Mouse (Mus musculus) forebrain, embryonic 15.5 days (tissue): ENCODE results near the gene Ust. TPM values are rescaled to one million over a fixed set of nuclear protein-coding genes. Genes with fewer than 3 reads are reported as not detected.

ENCODE experiments used
- ATAC-seq: fragments of 200-750 bp; cut with Nextera tagmentation; replicated peaks from 2 replicates; pipeline ENCODE4 v1.8.0; 2017; ENCODE audit warnings: mild to moderate bottlenecking, moderate TSS enrichment, moderate library complexity
- H3K27ac ChIP-seq: fragments of 300-500 bp; sonication (generic); replicated peaks from 2 replicates; pipeline ENCODE4 v1.5.1; 2015; ENCODE audit warnings: mild to moderate bottlenecking, inconsistent platforms
- H3K27me3 ChIP-seq: fragments of 300-500 bp; sonication (generic); 2 replicates; pipeline ENCODE4 v1.6.1; 2015; ENCODE audit warnings: inconsistent platforms
- H3K36me3 ChIP-seq: fragments of 300-500 bp; sonication (generic); 2 replicates; pipeline ENCODE4 v1.6.1; 2015; ENCODE audit warnings: mild to moderate bottlenecking, inconsistent platforms
- H3K4me1 ChIP-seq: fragments of 300-500 bp; sonication (generic); 2 replicates; pipeline ENCODE4 v1.6.1; 2015; ENCODE audit warnings: inconsistent platforms
- H3K4me2 ChIP-seq: fragments of 300-500 bp; sonication (generic); replicated peaks from 2 replicates; pipeline ENCODE4 v1.6.1; 2015; ENCODE audit warnings: mild to moderate bottlenecking, inconsistent platforms
- H3K4me3 ChIP-seq: fragments of 300-500 bp; sonication (generic); 2 replicates; pipeline ENCODE4 v1.5.1; 2015; ENCODE audit warnings: mild to moderate bottlenecking, inconsistent platforms
- H3K9ac ChIP-seq: fragments of 300-500 bp; sonication (generic); replicated peaks from 2 replicates; pipeline ENCODE4 v1.6.1; 2015; ENCODE audit warnings: mild to moderate bottlenecking, inconsistent platforms
- H3K9me3 ChIP-seq: fragments of 300-500 bp; sonication (generic); 2 replicates; pipeline ENCODE4 v1.6.1; 2016; ENCODE audit warnings: inconsistent platforms
- WGBS: fragments of 180-500 bp; shearing (Covaris S2); methylation state at CpG from one replicate; pipeline ENCODE4 v1.1.7; 2015; ENCODE audit warnings: mixed read lengths; 5-methylcytosine and 5-hydroxymethylcytosine counted together
- polyA plus RNA-seq: library from polyadenylated mRNA; unstranded; fragments of >200 nt; fragmentation: Nextera tagmentation; extraction: Ambion mirVana; gene quantifications from 2 replicates; pipeline ENCODE4 v1.2.1, GENCODE M21; 2015

Ust gene
- polyA plus RNA-seq, 1 experiment from 2014 or later = 8.1 TPM

DNA sequence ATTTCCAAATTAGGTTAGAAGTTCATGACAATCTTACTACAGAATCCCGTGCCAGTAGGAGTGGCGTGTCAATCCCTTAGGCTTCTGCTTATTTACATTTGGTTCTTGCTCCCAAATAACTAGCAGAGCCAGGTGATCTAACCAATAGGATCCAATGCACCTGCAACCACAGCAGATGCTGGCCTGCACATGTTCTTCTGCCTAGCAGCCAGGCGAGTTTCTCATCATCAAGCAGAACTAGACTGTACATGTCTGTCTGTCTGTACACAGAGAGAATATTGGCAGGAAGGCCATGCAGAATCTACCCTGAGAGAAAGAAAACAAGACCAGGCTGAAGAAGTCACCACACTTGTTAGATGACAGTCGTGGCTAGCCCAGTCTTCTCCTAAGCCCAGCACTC, 113.5 kb downstream of the Ust start:
- no peak overlapping the region for H3K4me3 ChIP-seq
- 92% methylated on average over 4 of the region's 4 CpGs for WGBS
- no peaks in the 10 kb centered on the region for H3K27me3 ChIP-seq
- no peaks in the 10 kb centered on the region for H3K36me3 ChIP-seq
- no peaks in the 10 kb centered on the region for H3K9me3 ChIP-seq
- no peak overlapping the region for H3K27ac ChIP-seq
- no peaks in the 10 kb centered on the region for H3K4me1 ChIP-seq
- no peak for ATAC-seq
- no peak overlapping the region for H3K9ac ChIP-seq
- H3K4me2 ChIP-seq = no peak overlapping the region

DNA sequence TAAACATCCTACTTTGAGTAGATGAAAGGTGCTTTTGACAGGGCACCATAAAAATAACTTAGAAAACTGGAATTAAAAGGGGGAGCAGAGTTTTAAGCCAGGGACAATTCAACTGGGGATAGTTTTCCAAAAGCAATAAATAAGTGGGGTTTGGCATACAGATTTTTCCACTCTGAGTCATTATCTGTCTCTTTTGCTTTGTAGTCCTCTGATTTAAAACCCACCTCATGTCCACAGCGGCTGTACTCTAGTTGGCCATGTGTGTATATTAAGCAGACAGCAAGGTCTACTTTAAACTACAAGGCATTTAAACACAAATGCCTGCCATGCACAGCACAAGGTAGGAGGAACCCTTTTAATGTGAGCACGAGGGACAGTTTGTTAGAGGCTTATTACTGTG, 126.4 kb downstream of the Ust start:
- H3K9me3 ChIP-seq = no peaks in the 10 kb centered on the region
- no peak overlapping the region for H3K27ac ChIP-seq
- no peaks in the 10 kb centered on the region for H3K36me3 ChIP-seq
- no peak overlapping the region for H3K4me3 ChIP-seq
- WGBS = 85% methylated on average over 2 of the region's 2 CpGs
- H3K9ac ChIP-seq = no peak overlapping the region
- H3K27me3 ChIP-seq = no peaks in the 10 kb centered on the region
- no peaks in the 10 kb centered on the region for H3K4me1 ChIP-seq
- no peak overlapping the region for H3K4me2 ChIP-seq
- ATAC-seq = no peak

DNA sequence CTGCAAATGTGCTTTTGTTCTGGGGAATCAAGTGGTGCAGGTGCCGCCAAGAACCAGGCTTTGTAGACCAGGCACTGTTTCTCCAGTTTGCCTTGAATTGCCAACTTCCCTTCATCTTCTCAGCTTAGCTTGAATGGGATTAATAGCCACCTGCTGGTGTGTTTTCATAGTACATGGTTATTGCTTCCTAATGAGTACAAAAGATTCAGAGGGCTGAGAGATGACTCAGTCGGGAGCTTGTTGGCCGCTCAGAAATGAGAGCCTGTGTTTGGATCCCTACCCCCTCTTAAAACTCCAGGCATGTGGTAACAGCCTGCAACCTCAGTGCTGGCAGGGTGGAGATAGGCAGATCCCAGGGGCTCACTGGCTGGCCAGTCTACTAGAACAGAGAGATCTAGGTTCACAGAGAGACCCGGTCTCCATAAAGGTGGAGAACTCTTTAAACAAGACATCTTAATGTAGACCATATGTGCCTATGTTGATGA, 127.3 kb downstream of the Ust start:
- peak; percentile 86 for ATAC-seq

GRCm38 (mm10) chr10:8388239-8388638, 130.4 kb downstream of the Ust start:
- no peak for ATAC-seq
- no peak overlapping the region for H3K4me3 ChIP-seq
- no peaks in the 10 kb centered on the region for H3K9me3 ChIP-seq
- H3K27me3 ChIP-seq = no peaks in the 10 kb centered on the region
- H3K4me1 ChIP-seq = no peaks in the 10 kb centered on the region
- no peak overlapping the region for H3K27ac ChIP-seq
- H3K36me3 ChIP-seq = no peaks in the 10 kb centered on the region
- H3K4me2 ChIP-seq = no peak overlapping the region
- 73% methylated on average over 7 of the region's 7 CpGs for whole genome bisulfite sequencing
- H3K9ac ChIP-seq = no peak overlapping the region

More for the DNA sequence above, 127.3 kb downstream of the Ust start:
- H3K4me1 ChIP-seq = no peaks in the 10 kb centered on the region
- H3K4me2 ChIP-seq = no peak overlapping the region
- H3K27ac ChIP-seq = no peak overlapping the region
- H3K9me3 ChIP-seq = no peaks in the 10 kb centered on the region
- no peaks in the 10 kb centered on the region for H3K27me3 ChIP-seq
- H3K4me3 ChIP-seq = no peak overlapping the region
- WGBS = 11% methylated on average over 4 of the region's 4 CpGs
- H3K36me3 ChIP-seq = no peaks in the 10 kb centered on the region
- H3K9ac ChIP-seq = no peak overlapping the region

DNA sequence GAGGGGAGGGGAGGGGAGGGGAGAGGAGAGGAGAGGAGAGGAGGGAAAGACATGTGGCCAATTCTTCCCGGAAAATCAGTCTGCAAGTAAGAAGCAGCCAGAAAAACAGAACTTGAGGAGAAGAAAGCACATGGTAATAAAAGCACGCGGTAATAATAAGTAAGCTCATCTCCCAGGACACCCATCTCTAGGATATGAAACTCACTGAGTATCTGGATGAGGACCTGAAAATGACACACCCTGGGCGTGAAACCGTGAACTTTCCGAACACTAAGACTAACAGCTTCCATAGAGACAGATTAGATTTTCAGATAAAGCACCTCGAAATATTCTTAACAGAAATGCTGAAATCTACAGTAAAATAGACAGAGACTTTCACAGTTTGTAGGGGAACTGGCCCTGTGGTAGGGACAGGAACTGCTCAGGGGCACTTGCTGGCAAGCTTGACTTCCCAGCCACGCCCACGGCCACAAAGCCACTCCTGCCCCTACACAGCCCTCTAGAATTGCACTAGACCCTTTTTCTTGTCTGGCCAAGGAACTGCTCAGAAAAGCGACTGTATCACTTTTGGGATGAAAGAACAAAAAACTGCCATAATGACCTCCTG, 148.6 kb downstream of the Ust start:
- H3K27ac ChIP-seq = no peak overlapping the region
- no peak overlapping the region for H3K4me3 ChIP-seq
- H3K36me3 ChIP-seq = no peaks in the 10 kb centered on the region
- H3K27me3 ChIP-seq = no peaks in the 10 kb centered on the region
- no peak overlapping the region for H3K4me2 ChIP-seq
- H3K4me1 ChIP-seq = no peaks in the 10 kb centered on the region
- no peak overlapping the region for H3K9ac ChIP-seq
- whole genome bisulfite sequencing = 81% methylated on average over 10 of the region's 10 CpGs
- ATAC-seq = no peak
- H3K9me3 ChIP-seq = no peaks in the 10 kb centered on the region

- ATAC-seq = no peak
- Histone ChIP-seq H3K27me3 (no peaks in the 10 kb centered on the region), H3K4me2 (no peak overlapping the region), H3K9me3 (no peaks in the 10 kb centered on the region), H3K36me3 (no peaks in the 10 kb centered on the region), H3K27ac (no peak overlapping the region), H3K4me3 (no peak overlapping the region), H3K9ac (no peak overlapping the region), H3K4me1 (0 out of 2 replicates have a peak, but pooled peaks cover 6% of the 10 kb centered on the region)
- WGBS = 19% methylated on average over 1 of the region's 1 CpGs
Measured at GRCm38 (mm10) chr10:8365816-8366215, 152.8 kb downstream of the Ust start.

DNA sequence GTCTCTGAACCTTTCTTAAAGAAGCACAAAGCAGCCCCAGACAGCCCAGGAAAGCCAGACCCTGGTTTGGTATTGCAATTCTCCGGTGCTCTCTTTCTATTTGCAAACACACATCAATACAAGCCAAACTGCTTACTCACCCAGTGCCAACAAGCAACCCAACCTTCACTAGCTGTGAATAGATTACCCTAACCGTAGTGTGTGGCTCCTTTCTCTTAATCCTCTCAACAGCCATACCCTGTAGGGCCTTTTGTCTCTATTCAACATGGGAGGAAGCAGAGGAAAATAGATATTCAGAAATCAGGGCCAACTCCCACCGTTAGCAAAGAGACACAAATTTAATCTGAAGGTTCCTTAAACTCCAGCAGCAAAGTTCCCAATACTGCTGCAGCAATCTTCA, 154.4 kb downstream of the Ust start:
- 0 out of 2 replicates have a peak, but pooled peaks cover 6% of the 10 kb centered on the region for H3K4me1 ChIP-seq
- no peaks in the 10 kb centered on the region for H3K36me3 ChIP-seq
- no peaks in the 10 kb centered on the region for H3K27me3 ChIP-seq
- no peaks in the 10 kb centered on the region for H3K9me3 ChIP-seq
- H3K27ac ChIP-seq = no peak overlapping the region
- H3K9ac ChIP-seq = no peak overlapping the region
- no peak overlapping the region for H3K4me3 ChIP-seq
- 6% methylated on average over 3 of the region's 3 CpGs for WGBS
- no peak overlapping the region for H3K4me2 ChIP-seq
- ATAC-seq = no peak

DNA sequence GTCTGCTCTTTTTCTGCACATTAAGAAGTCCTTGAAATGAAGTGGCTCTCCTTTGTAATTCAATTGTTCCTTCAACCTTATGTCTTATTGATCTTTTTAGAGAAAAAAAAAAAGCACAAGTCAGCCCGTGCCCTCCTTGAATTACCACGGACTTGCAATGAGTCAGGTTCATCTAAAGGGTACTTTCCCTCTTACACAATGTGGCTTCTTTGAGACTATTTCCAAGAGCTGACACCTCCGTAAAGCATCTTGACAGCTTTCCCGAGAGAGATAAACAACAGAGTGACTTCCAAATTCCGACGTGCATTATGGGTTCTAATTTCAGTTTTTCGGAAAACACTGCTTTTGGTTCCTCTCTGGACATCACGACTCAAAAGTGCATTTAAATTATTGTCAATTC, 155.3 kb downstream of the Ust start:
- Histone ChIP-seq H3K27ac (no peak overlapping the region), H3K4me2 (no peak overlapping the region), H3K4me1 (0 out of 2 replicates have a peak, but pooled peaks cover 6% of the 10 kb centered on the region), H3K36me3 (no peaks in the 10 kb centered on the region), H3K9ac (no peak overlapping the region), H3K4me3 (no peak overlapping the region), H3K9me3 (no peaks in the 10 kb centered on the region), H3K27me3 (no peaks in the 10 kb centered on the region)
- no peak for ATAC-seq
- WGBS = 27% methylated on average over 8 of the region's 8 CpGs

DNA sequence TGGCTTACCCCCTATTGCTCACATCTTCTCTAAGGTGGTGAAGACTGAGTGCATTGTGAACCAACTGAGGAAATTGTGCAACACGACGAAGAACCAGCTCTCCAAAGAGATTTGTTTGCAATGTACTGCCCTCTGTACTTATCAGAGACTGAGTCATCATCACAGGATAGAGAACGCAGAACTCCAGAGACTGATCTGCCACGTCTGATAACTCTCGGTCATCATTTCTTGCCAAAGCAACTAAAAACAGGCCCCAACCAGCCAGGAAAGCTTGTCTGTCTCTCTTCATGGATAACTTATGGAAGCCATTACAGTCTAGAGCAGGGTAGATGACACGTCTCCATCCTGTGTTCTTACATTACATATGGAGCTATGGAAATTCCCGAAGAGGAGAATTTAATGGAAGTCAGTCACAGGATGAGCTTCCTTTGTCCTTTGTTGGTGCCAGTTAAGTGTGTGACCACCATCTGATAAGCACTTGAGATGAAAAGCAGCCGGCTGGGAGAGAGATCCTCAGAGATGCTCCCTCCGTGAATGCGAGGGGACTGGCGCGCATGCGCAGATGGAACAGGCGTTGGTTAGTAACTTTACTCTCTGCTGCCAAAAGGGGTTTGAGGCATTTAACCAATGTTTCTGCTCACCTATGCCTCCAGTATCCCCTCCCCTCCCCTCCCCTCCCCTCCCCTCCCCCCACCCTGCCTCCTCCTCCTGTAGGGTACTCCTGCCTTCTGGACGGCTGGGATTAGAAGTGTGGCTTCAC, 160.2 kb downstream of the Ust start:
- WGBS = 87% methylated on average over 15 of the region's 15 CpGs
- Histone ChIP-seq H3K27me3 (no peaks in the 10 kb centered on the region), H3K4me2 (no peak overlapping the region), H3K4me3 (no peak overlapping the region), H3K9ac (no peak overlapping the region), H3K27ac (no peak overlapping the region), H3K4me1 (0 out of 2 replicates have a peak, but pooled peaks cover 5% of the 10 kb centered on the region), H3K36me3 (no peaks in the 10 kb centered on the region), H3K9me3 (no peaks in the 10 kb centered on the region)
- ATAC-seq = no peak

DNA sequence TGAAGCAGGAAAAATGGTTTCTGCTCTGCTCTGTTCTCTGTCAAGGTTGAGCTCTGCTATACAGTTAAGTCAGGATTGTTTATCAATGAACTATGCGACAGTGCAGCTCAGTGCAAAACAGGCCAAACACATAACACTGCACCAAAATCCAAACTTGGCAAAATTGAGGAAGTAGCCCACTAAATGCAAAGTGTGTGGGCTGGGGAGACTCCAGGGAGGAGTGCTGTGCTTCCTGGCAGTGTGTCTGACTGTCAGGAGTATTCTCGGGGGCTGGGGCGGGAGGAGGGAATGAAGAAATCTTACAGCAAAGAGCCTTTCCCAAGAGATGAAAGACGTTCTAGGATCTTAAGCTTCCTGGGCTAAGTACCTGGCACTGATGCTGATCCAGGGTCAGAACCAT, 165.1 kb downstream of the Ust start:
- Histone ChIP-seq H3K27me3 (no peaks in the 10 kb centered on the region), H3K27ac (no peak overlapping the region), H3K9ac (no peak overlapping the region), H3K4me1 (no peaks in the 10 kb centered on the region), H3K36me3 (no peaks in the 10 kb centered on the region), H3K4me3 (no peak overlapping the region), H3K9me3 (no peaks in the 10 kb centered on the region), H3K4me2 (no peak overlapping the region)
- 81% methylated on average over 4 of the region's 4 CpGs for WGBS
- no peak for ATAC-seq

- Histone ChIP-seq H3K4me3 (no peak overlapping the region), H3K36me3 (no peaks in the 10 kb centered on the region), H3K9me3 (no peaks in the 10 kb centered on the region), H3K27ac (no peak overlapping the region), H3K4me2 (no peak overlapping the region), H3K27me3 (no peaks in the 10 kb centered on the region), H3K4me1 (no peaks in the 10 kb centered on the region), H3K9ac (no peak overlapping the region)
- ATAC-seq = no peak
- WGBS = 88% methylated on average over 7 of the region's 7 CpGs
Measured at GRCm38 (mm10) chr10:8350626-8351025, 168.0 kb downstream of the Ust start.

- ATAC-seq = no peak
- Histone ChIP-seq H3K27me3 (no peaks in the 10 kb centered on the region), H3K36me3 (no peaks in the 10 kb centered on the region)
Measured at GRCm38 (mm10) chr10:8347497-8347896, 171.1 kb downstream of the Ust start.

More at GRCm38 (mm10) chr10:8347497-8347896, 171.1 kb downstream of the Ust start:
- Histone ChIP-seq H3K9me3 (no peaks in the 10 kb centered on the region), H3K4me1 (no peaks in the 10 kb centered on the region), H3K9ac (no peak overlapping the region), H3K4me3 (no peak overlapping the region), H3K4me2 (no peak overlapping the region), H3K27ac (no peak overlapping the region)
- 69% methylated on average over 5 of the region's 5 CpGs for WGBS
